Comparison of ENCODE assay signal across 23 mouse cellular contexts in genomic region chr2:115725503-115725902, GRCm38 (mm10).
DNase-seq lines count a peak whose midpoint lies in the region; ATAC-seq and TF ChIP-seq lines count a peak whose summit lies in the region.
"Had no signal": no experiment of that assay in that cellular context is flagged by ENCODE, and none has a peak within 500 bp of the region (broad histone marks: within the 10 kb centered on the region; RNA-seq: fewer than 3 reads in every experiment).

No protein-coding gene starts in this region.

- no peak overlapping the region for H3K4me3 ChIP-seq in layer of hippocampus, adult 2 months
- H3K4me3 ChIP-seq in forebrain, embryonic 16.5 days (replicated peaks; ENCODE audit: low read length) = no peak overlapping the region
- H3K4me3 ChIP-seq: embryonic facial prominence, embryonic 13.5 days; heart, embryonic 15.5 days; limb, embryonic 15.5 days; liver, embryonic 15.5 days; midbrain, embryonic 12.5 days had no signal

- no peak overlapping the region; the same call in 1 of the 2 replicates for H3K4me2 ChIP-seq in forebrain, embryonic 16.5 days (ENCODE audit: low read length)
- H3K4me2 ChIP-seq: embryonic facial prominence, embryonic 13.5 days; heart, embryonic 15.5 days; limb, embryonic 15.5 days; liver, embryonic 15.5 days; midbrain, embryonic 12.5 days had no signal

- peak overlapping the region; percentile 21; the same call in 1 of the 2 replicates for H3K27ac ChIP-seq in layer of hippocampus, adult 2 months
- peak overlapping the region; percentile 53 for H3K27ac ChIP-seq in forebrain, embryonic 16.5 days (ENCODE audit: low read length)
- H3K27ac ChIP-seq: embryonic facial prominence, embryonic 13.5 days; heart, embryonic 15.5 days; limb, embryonic 15.5 days; liver, embryonic 15.5 days; macrophage; midbrain, embryonic 12.5 days; stomach, postnatal 0 days had no signal

- DNase-seq in layer of hippocampus, adult 2 months (ENCODE audit: low spot score in 2 of 2) = no peak
- no peak for DNase-seq in layer of hippocampus, adult 9-11 months
- DNase-seq in Muller cell, postnatal 12 days (ENCODE audit: inconsistent ontology term) = peak; percentile 42
- DNase-seq in brain, adult 2 months (ENCODE audit: low read depth, low spot score) = peak; percentile 73
- DNase-seq in kidney, adult 9 months = no peak
- no peak for DNase-seq in spleen, adult 12 weeks (ENCODE audit: low spot score)
- DNase-seq: adrenal gland, postnatal 10 days; cerebellum, adult 11 months; cerebellum, postnatal 10 days; gastrocnemius, postnatal 36 days; heart, postnatal 4 days; layer of hippocampus, postnatal 36 days; right cerebral cortex, postnatal 4 days had no signal

- H3K9ac ChIP-seq in forebrain, embryonic 16.5 days (replicated peaks; ENCODE audit: low read depth, low read length) = no peak overlapping the region
- H3K9ac ChIP-seq: embryonic facial prominence, embryonic 13.5 days; heart, embryonic 15.5 days; limb, embryonic 15.5 days; liver, embryonic 15.5 days; midbrain, embryonic 12.5 days had no signal

- ATAC-seq in forebrain, embryonic 16.5 days = peak; percentile 91
- ATAC-seq: activated CD4-positive, CD25-positive, alpha-beta regulatory T cell, adult 4 months; intestine, embryonic 16.5 days had no signal

- no peak for TF ChIP-seq CTCF in layer of hippocampus, adult 2 months (conservative IDR thresholded peaks at IDR 0.05)

- WGBS in forebrain, embryonic 16.5 days = 7% methylated on average over 6 of the region's 6 CpGs

- H3K27me3 ChIP-seq in forebrain, embryonic 16.5 days (replicated peaks; ENCODE audit: control insufficient read depth, insufficient read depth, low read length) = no peaks in the 10 kb centered on the region
- H3K27me3 ChIP-seq: heart, embryonic 15.5 days; limb, embryonic 15.5 days; liver, embryonic 15.5 days; midbrain, embryonic 12.5 days had no signal

- 0 out of 2 replicates have a peak, but pooled peaks cover 1% of the 10 kb centered on the region for H3K9me3 ChIP-seq in forebrain, embryonic 16.5 days (ENCODE audit: control insufficient read depth, low read length)
- H3K9me3 ChIP-seq: heart, embryonic 15.5 days; limb, embryonic 15.5 days; liver, embryonic 15.5 days had no signal

- H3K36me3 ChIP-seq in forebrain, embryonic 16.5 days (ENCODE audit: control insufficient read depth, insufficient read depth) = no peaks in the 10 kb centered on the region
- H3K36me3 ChIP-seq: limb, embryonic 15.5 days; midbrain, embryonic 12.5 days had no signal

- peaks cover 45% of the 10 kb centered on the region for H3K4me1 ChIP-seq in forebrain, embryonic 16.5 days (replicated peaks; ENCODE audit: control insufficient read depth, insufficient read depth, low read length)
- H3K4me1 ChIP-seq: liver, embryonic 15.5 days had no signal

Comparison
In these comparisons a context has a peak if more than half of its experiments do, and no peak if none do; other contexts are left out.
1. DNase-seq: peak in Muller cell, postnatal 12 days (single experiment) and brain, adult 2 months (single experiment); none in layer of hippocampus, adult 2 months (0 of 2), layer of hippocampus, adult 9-11 months (single experiment), kidney, adult 9 months (single experiment) and spleen, adult 12 weeks (single experiment).